Mouse (Mus musculus): ENCODE measurements around the gene Wbp11. TPM values are rescaled to one million over a fixed set of nuclear protein-coding genes. Genes with fewer than 3 reads are reported as not detected.

The Wbp11 gene
- polyA plus RNA-seq, 1 experiment from 2014 or later: 165 TPM

DNA sequence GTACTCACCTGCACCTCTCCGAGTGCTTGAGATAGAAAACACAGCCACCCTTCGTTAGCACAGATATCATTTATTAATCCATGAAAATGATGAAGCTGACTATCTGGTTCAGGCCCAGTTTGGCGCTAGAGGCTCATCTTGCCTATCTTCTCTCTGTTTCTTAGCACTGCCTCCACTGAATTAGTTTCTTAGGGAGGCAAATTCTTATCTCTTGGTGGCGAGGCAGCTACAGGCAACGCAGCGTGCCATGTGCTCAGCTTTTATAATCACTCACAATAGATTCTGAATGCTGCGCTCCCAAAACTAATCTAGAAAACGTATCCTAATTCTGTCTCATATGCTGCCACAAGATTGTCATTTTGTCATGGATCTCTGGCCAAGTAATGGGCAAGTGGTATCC lies 20.4 kb upstream of the Wbp11 start:
- no peaks in the 10 kb centered on the region; the same call in 1 of the 2 replicates for H3K36me3 ChIP-seq (ENCODE audit: control insufficient read depth, insufficient read depth, low read length)
- DNase-seq (ENCODE audit: low spot score): no peak
- H3K4me3 ChIP-seq (ENCODE audit: low read depth, low read length): no peak overlapping the region
- H3K27me3 ChIP-seq (replicated peaks; ENCODE audit: control insufficient read depth, insufficient read depth, low read length): no peaks in the 10 kb centered on the region
- peaks cover 20% of the 10 kb centered on the region for H3K4me1 ChIP-seq (replicated peaks; ENCODE audit: control insufficient read depth, insufficient read depth, low read length)
- peak overlapping the region; percentile 26; the same call in 1 of the 2 replicates for H3K9ac ChIP-seq (ENCODE audit: low read depth, low read length)
- WGBS: 65% methylated on average over 8 of the region's 8 CpGs
- peak; percentile 71 for ATAC-seq (replicated peaks; ENCODE audit: low FRiP score)
- H3K27ac ChIP-seq (ENCODE audit: low read depth, low read length): peak overlapping the region; percentile 64
- peak overlapping the region; percentile 35 for H3K4me2 ChIP-seq
- H3K9me3 ChIP-seq (ENCODE audit: control insufficient read depth, low read length): no peaks in the 10 kb centered on the region

DNA sequence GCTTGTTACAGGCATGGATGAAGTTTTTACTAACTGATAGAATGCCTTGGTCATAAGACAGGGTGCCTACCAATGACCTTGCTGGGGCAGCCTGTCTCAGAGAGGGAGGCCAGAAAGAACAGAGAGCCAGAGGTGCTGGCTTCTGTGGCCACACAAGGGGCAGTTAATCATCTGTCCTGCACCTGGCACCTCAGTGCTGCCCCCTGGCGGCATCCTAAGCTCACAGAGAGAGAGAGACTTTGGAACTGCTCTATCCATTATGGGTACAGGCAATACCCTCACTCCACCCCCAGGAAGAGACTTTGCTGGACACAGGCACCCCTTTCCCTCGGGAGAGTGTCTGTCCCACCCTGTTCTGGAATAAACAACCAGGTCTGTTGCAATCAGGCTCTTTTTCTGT lies 19.8 kb upstream of the Wbp11 start:
- H3K9ac ChIP-seq (ENCODE audit: low read depth, low read length): no peak overlapping the region

DNA sequence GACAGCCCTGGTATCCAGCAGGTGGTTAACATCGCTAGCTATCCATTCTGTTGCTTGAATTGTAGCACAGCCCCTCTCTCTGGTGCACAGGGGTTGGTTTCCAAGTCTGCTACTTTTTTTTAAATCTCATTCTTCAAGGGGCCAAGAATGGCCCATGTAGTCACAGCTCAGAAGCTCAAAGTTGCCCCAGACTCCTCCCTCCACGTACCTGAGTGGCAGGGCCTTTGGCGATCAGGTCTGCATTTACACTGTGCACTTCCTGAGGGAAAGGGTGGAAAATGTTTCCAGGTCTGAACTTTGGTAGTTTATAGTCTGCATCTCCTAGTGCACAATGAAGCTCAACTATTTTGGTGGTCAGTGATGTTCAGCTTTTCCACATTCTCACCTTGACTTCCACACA lies 19.2 kb upstream of the Wbp11 start:
- Histone ChIP-seq H3K36me3 (ENCODE audit: control insufficient read depth, insufficient read depth, low read length) (no peaks in the 10 kb centered on the region; the same call in 1 of the 2 replicates), H3K4me1 (replicated peaks; ENCODE audit: control insufficient read depth, insufficient read depth, low read length) (peaks cover 20% of the 10 kb centered on the region), H3K9ac (ENCODE audit: low read depth, low read length) (no peak overlapping the region), H3K4me2 (no peak overlapping the region), H3K9me3 (ENCODE audit: control insufficient read depth, low read length) (no peaks in the 10 kb centered on the region), H3K4me3 (ENCODE audit: low read depth, low read length) (no peak overlapping the region), H3K27ac (ENCODE audit: low read depth, low read length) (no peak overlapping the region), H3K27me3 (replicated peaks; ENCODE audit: control insufficient read depth, insufficient read depth, low read length) (no peaks in the 10 kb centered on the region)
- 94% methylated on average over 3 of the region's 3 CpGs for WGBS
- DNase-seq (ENCODE audit: low spot score): no peak
- ATAC-seq (replicated peaks; ENCODE audit: low FRiP score): no peak

More for the DNA sequence above, 19.8 kb upstream of the Wbp11 start:
- H3K27ac ChIP-seq (ENCODE audit: low read depth, low read length): peak overlapping the region; percentile 64; the same call in 1 of the 2 replicates
- no peaks in the 10 kb centered on the region; the same call in 1 of the 2 replicates for H3K36me3 ChIP-seq (ENCODE audit: control insufficient read depth, insufficient read depth, low read length)
- DNase-seq (ENCODE audit: low spot score) (no peak), ATAC-seq (replicated peaks; ENCODE audit: low FRiP score) (peak; percentile 63)
- H3K4me2 ChIP-seq: peak overlapping the region; percentile 16
- WGBS: 23% methylated on average over 2 of the region's 2 CpGs
- peaks cover 20% of the 10 kb centered on the region for H3K4me1 ChIP-seq (replicated peaks; ENCODE audit: control insufficient read depth, insufficient read depth, low read length)
- no peak overlapping the region for H3K4me3 ChIP-seq (ENCODE audit: low read depth, low read length)
- H3K9me3 ChIP-seq (ENCODE audit: control insufficient read depth, low read length): no peaks in the 10 kb centered on the region
- H3K27me3 ChIP-seq (replicated peaks; ENCODE audit: control insufficient read depth, insufficient read depth, low read length): no peaks in the 10 kb centered on the region

DNA sequence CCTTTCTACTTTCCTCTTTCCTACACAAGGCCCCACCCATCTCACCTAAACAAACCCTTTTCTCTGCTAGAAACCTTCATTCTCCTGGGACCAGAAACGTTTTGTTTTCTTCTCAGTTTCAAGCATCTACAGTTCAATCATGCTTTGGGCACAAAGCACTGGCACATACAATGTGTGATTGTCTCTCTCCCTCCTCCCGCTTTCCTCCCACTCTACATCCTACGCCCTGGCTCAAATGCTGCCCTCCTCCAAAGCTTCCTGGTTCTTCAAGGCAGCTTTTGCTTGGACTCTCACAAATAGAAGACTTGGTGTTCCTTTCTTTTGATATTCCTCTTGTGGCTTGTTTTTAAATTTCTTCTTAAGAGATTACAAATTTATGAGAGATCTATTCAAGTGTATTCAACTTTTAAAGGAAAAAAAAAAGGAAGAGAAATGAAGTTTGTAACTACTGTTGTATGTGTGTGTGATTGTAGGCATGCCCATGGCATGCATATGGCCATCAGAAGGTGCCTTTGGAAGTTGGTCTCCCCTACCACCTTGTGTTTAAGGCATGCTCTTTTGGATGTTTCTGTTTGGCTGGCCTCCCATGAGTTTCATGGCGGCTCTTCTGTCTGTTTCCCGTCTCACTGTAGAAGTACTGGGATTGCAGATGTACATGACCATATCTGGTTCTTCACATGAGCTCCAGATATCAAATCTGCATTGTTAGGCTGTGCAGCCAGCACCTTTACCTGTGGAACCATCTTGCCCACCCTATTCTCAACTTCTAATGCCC lies 17.9 kb upstream of the Wbp11 start:
- ATAC-seq (replicated peaks; ENCODE audit: low FRiP score) (no peak), DNase-seq (ENCODE audit: low spot score) (no peak)
- 71% methylated on average over 5 of the region's 5 CpGs for WGBS
- Histone ChIP-seq H3K4me3 (ENCODE audit: low read depth, low read length) (no peak overlapping the region), H3K27me3 (replicated peaks; ENCODE audit: control insufficient read depth, insufficient read depth, low read length) (no peaks in the 10 kb centered on the region), H3K9ac (ENCODE audit: low read depth, low read length) (no peak overlapping the region), H3K4me2 (no peak overlapping the region), H3K9me3 (ENCODE audit: control insufficient read depth, low read length) (no peaks in the 10 kb centered on the region), H3K4me1 (replicated peaks; ENCODE audit: control insufficient read depth, insufficient read depth, low read length) (peaks cover 20% of the 10 kb centered on the region), H3K27ac (ENCODE audit: low read depth, low read length) (no peak overlapping the region), H3K36me3 (ENCODE audit: control insufficient read depth, insufficient read depth, low read length) (no peaks in the 10 kb centered on the region; the same call in 1 of the 2 replicates)

DNA sequence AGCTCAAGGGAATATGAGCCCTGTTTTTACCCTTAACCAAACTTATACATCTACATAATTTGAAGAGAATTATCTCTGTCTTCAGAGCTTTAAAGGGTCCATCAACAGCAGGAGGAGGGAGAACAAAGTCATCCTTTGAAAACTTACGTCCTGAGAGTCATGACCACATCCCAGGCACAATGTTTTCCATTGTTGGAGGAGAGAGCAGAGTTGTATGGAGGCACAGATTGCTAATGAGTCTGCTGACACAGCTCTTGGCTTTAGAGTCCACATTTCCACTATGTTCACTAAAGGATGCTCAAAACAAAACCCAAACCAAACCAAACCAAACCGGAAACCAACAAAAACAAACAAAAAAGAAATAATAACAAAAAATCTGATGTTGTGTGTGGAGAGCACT lies 16.9 kb upstream of the Wbp11 start:
- H3K27ac ChIP-seq (ENCODE audit: low read depth, low read length): no peak overlapping the region
- no peak overlapping the region for H3K4me3 ChIP-seq (ENCODE audit: low read depth, low read length)
- peaks cover 18% of the 10 kb centered on the region for H3K4me1 ChIP-seq (replicated peaks; ENCODE audit: control insufficient read depth, insufficient read depth, low read length)
- H3K4me2 ChIP-seq: no peak overlapping the region
- DNase-seq (ENCODE audit: low spot score) (no peak), ATAC-seq (replicated peaks; ENCODE audit: low FRiP score) (no peak)
- WGBS: 81% methylated on average over 2 of the region's 2 CpGs
- H3K36me3 ChIP-seq (ENCODE audit: control insufficient read depth, insufficient read depth, low read length): no peaks in the 10 kb centered on the region; the same call in 1 of the 2 replicates
- H3K27me3 ChIP-seq (replicated peaks; ENCODE audit: control insufficient read depth, insufficient read depth, low read length): no peaks in the 10 kb centered on the region
- H3K9me3 ChIP-seq (ENCODE audit: control insufficient read depth, low read length): no peaks in the 10 kb centered on the region
- no peak overlapping the region for H3K9ac ChIP-seq (ENCODE audit: low read depth, low read length)

DNA sequence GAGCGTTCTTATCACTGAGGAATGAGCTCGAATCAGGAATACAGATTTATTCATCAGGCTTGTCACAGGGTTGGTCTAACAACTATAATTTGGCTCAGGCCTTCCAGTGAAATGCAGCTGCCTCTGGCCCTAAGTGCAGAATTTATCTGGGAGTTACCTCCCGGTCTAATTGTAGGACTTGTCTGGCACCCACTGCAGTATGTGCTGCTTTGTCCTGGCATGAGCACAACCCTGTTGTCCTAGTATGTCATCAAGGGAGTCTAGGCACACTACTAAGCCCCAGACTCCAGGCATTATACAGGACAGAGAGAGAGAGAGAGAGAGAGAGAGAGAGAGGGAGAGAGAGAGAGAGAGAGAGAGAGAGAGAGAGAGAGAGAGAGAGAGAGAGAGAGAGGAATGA lies 9.3 kb upstream of the Wbp11 start:
- no peak overlapping the region for H3K4me2 ChIP-seq
- H3K4me3 ChIP-seq (ENCODE audit: low read depth, low read length): no peak overlapping the region
- H3K27ac ChIP-seq (ENCODE audit: low read depth, low read length): no peak overlapping the region
- ATAC-seq (replicated peaks; ENCODE audit: low FRiP score): no peak
- no peaks in the 10 kb centered on the region; the same call in 1 of the 2 replicates for H3K27me3 ChIP-seq (replicated peaks; ENCODE audit: control insufficient read depth, insufficient read depth, low read length)
- H3K9ac ChIP-seq (ENCODE audit: low read depth, low read length): no peak overlapping the region
- H3K4me1 ChIP-seq (replicated peaks; ENCODE audit: control insufficient read depth, insufficient read depth, low read length): no peaks in the 10 kb centered on the region
- no peaks in the 10 kb centered on the region for H3K9me3 ChIP-seq (ENCODE audit: control insufficient read depth, low read length)
- WGBS: 77% methylated on average over 3 of the region's 3 CpGs
- H3K36me3 ChIP-seq (ENCODE audit: control insufficient read depth, insufficient read depth, low read length): no peaks in the 10 kb centered on the region
- DNase-seq (ENCODE audit: low spot score): no peak

DNA sequence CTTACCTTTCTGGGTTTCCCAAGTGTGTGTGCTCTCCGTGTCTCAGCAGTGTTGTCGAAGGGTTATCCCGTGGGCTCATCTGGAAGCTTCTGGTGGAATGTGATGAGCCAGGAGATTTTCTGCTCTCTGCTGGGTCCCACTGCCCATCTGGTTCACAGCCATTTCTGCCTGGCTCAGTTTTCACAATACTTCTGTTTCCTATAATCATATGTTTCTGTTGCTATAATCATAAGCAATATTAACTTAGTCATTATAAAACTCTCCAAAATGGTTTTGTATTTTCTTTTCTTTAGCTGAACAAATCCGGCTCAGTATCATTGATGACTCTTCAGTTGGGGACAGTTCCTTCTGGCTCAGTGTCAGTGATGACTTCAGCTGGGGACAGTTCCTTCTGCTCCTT lies 7.3 kb upstream of the Wbp11 start, which contains the start of gene Smco3:
Gene Smco3 (minus strand): TSS at position 101 of the 400 bp plus-strand sequence.
- no peak within 1 kb of the TSS for H3K9ac ChIP-seq (ENCODE audit: low read depth, low read length)
- no peaks in the 10 kb centered on the region for H3K36me3 ChIP-seq (ENCODE audit: control insufficient read depth, insufficient read depth, low read length)
- no peak within 1 kb of the TSS for H3K4me2 ChIP-seq
- 45% methylated on average over 4 of the region's 4 CpGs for WGBS
- H3K4me1 ChIP-seq (replicated peaks; ENCODE audit: control insufficient read depth, insufficient read depth, low read length): no peaks in the 10 kb centered on the region
- no peak within 1 kb of the TSS for H3K4me3 ChIP-seq (ENCODE audit: low read depth, low read length)
- no peak for ATAC-seq (replicated peaks; ENCODE audit: low FRiP score)
- no peak for DNase-seq (ENCODE audit: low spot score)
- no peaks in the 10 kb centered on the region for H3K9me3 ChIP-seq (ENCODE audit: control insufficient read depth, low read length)
- H3K27ac ChIP-seq (ENCODE audit: low read depth, low read length): no peak within 1 kb of the TSS
- no peaks in the 10 kb centered on the region; the same call in 1 of the 2 replicates for H3K27me3 ChIP-seq (replicated peaks; ENCODE audit: control insufficient read depth, insufficient read depth, low read length)

DNA sequence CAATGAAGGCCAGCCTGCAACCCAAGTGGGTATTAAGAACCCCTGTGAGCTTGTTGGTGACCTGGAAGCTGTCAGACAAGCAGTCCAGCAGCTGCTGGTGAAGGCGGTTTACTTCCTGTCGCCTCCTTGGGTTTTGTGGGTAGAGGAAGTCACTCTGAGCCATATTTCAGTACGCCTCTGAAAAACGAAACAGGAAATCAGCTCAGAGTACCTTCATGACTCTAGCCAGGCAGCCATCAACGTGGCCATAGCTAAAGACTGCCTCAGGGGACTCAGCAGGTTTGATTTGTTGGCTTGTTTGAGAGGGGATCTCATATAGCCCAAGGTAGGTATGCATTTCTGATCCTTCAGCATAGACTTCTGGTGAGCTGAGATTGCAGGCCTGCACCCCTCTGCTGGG lies 3.7 kb upstream of the Wbp11 start:
- H3K9ac ChIP-seq (ENCODE audit: low read depth, low read length): no peak overlapping the region
- 49% methylated on average over 5 of the region's 5 CpGs for WGBS
- H3K27ac ChIP-seq (ENCODE audit: low read depth, low read length): no peak overlapping the region
- ATAC-seq (replicated peaks; ENCODE audit: low FRiP score): no peak
- H3K27me3 ChIP-seq (replicated peaks; ENCODE audit: control insufficient read depth, insufficient read depth, low read length): no peaks in the 10 kb centered on the region; the same call in 1 of the 2 replicates
- no peak overlapping the region for H3K4me2 ChIP-seq
- no peaks in the 10 kb centered on the region for H3K9me3 ChIP-seq (ENCODE audit: control insufficient read depth, low read length)
- no peaks in the 10 kb centered on the region for H3K36me3 ChIP-seq (ENCODE audit: control insufficient read depth, insufficient read depth, low read length)
- no peak overlapping the region for H3K4me3 ChIP-seq (ENCODE audit: low read depth, low read length)
- no peak for DNase-seq (ENCODE audit: low spot score)
- H3K4me1 ChIP-seq (replicated peaks; ENCODE audit: control insufficient read depth, insufficient read depth, low read length): no peaks in the 10 kb centered on the region

DNA sequence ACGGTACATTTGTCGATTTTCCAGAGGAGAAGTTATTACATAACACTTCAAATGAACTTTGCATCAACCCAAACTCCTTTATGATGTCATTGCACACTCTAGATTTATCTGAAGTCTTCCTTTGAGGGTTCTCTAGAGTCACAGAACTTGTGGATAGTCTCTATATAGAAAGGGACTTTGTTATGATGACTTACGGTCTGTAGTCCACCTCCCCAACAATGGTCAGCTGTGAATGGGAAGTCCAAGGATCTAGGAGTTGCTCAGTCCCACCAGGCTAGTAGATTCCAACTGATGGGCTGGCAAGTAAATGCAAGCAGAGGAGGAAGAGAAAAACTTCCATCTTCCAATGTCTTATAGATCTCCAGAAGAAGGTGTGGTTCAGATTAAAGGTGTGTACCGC lies 648 bp upstream of the Wbp11 start:
- whole genome bisulfite sequencing: 29% methylated on average over 4 of the region's 4 CpGs
- Histone ChIP-seq H3K4me3 (ENCODE audit: low read depth, low read length) (peak overlapping the region; percentile 100), H3K9me3 (ENCODE audit: control insufficient read depth, low read length) (no peaks in the 10 kb centered on the region), H3K4me2 (peak overlapping the region; percentile 64), H3K4me1 (replicated peaks; ENCODE audit: control insufficient read depth, insufficient read depth, low read length) (0 out of 2 replicates have a peak, but pooled peaks cover 5% of the 10 kb centered on the region), H3K27ac (ENCODE audit: low read depth, low read length) (peak overlapping the region; percentile 51; the same call in 1 of the 2 replicates), H3K9ac (ENCODE audit: low read depth, low read length) (peak overlapping the region; percentile 70), H3K36me3 (ENCODE audit: control insufficient read depth, insufficient read depth, low read length) (peaks cover 14% of the 10 kb centered on the region), H3K27me3 (replicated peaks; ENCODE audit: control insufficient read depth, insufficient read depth, low read length) (no peaks in the 10 kb centered on the region)
- DNase-seq (ENCODE audit: low spot score): no peak
- no peak for ATAC-seq (replicated peaks; ENCODE audit: low FRiP score)

All from liver, embryonic 11.5 days (tissue).